Mouse (Mus musculus): ENCODE results near the gene Srl.
"Not testable (repeated sequence)": the region's sequence is repeated elsewhere in the genome, so short reads cannot be mapped to it uniquely, and the experiment has no call there.

Gene Srl

GRCm38 (mm10) chr16:4474882-4475803 is 66.5 kb downstream of the Srl start:
- in situ Hi-C loops (cut with MboI, MseI), result loop anchor here (5.0 kb wide), 1 partner anchor 87 kb away; no protein-coding TSS in a partner anchor

GRCm38 (mm10) chr16:4474040-4474881 is 67.4 kb downstream of the Srl start:
- in situ Hi-C loops (cut with MboI, MseI), result not testable (repeated sequence)

- in situ Hi-C loops (cut with MboI, MseI), result no loop called here
These were observed 68.4 kb downstream of the Srl start for GRCm38 (mm10) chr16:4473231-4473630.

GRCm38 (mm10) chr16:4472687-4473086 is 68.9 kb downstream of the Srl start:
- in situ Hi-C loops (cut with MboI, MseI), result no loop called here

- in situ Hi-C loops (cut with MboI, MseI), result no loop called here
These were observed 71.8 kb downstream of the Srl start for GRCm38 (mm10) chr16:4469599-4470352.

GRCm38 (mm10) chr16:4464529-4465089 is 77.0 kb downstream of the Srl start:
- in situ Hi-C loops (cut with MboI, MseI), result no loop called here

- in situ Hi-C loops (cut with MboI, MseI), result no loop called here
These were observed 83.7 kb downstream of the Srl start for GRCm38 (mm10) chr16:4457927-4458326.

- in situ Hi-C loops (cut with MboI, MseI), result no loop called here
These were observed 85.2 kb downstream of the Srl start for GRCm38 (mm10) chr16:4456391-4456790.

- in situ Hi-C loops (cut with MboI, MseI), result no loop called here
These were observed 85.9 kb downstream of the Srl start for GRCm38 (mm10) chr16:4455693-4456092.

GRCm38 (mm10) chr16:4454563-4454962 is 87.1 kb downstream of the Srl start:
- in situ Hi-C loops (cut with MboI, MseI), result loop anchor here (5.0 kb wide), 1 partner anchor 57 kb away; no protein-coding TSS in a partner anchor

GRCm38 (mm10) chr16:4449418-4449817 is 92.2 kb downstream of the Srl start:
- in situ Hi-C loops (cut with MboI, MseI), result no loop called here

GRCm38 (mm10) chr16:4448235-4448634 is 93.4 kb downstream of the Srl start:
- in situ Hi-C loops (cut with MboI, MseI), result no loop called here

- in situ Hi-C loops (cut with MboI, MseI), result no loop called here
These were observed 95.2 kb downstream of the Srl start for GRCm38 (mm10) chr16:4446395-4446794.

GRCm38 (mm10) chr16:4444378-4444777 is 97.2 kb downstream of the Srl start:
- in situ Hi-C loops (cut with MboI, MseI), result no loop called here

GRCm38 (mm10) chr16:4439302-4440066 is 102.1 kb downstream of the Srl start:
- in situ Hi-C loops (cut with MboI, MseI), result no loop called here

GRCm38 (mm10) chr16:4436738-4437137 is 104.9 kb downstream of the Srl start:
- in situ Hi-C loops (cut with MboI, MseI), result no loop called here

GRCm38 (mm10) chr16:4435371-4435770 is 106.2 kb downstream of the Srl start:
- in situ Hi-C loops (cut with MboI, MseI), result no loop called here

- in situ Hi-C loops (cut with MboI, MseI), result no loop called here
These were observed 109.8 kb downstream of the Srl start for GRCm38 (mm10) chr16:4431841-4432240.

- in situ Hi-C loops (cut with MboI, MseI), result no loop called here
These were observed 110.6 kb downstream of the Srl start for GRCm38 (mm10) chr16:4431013-4431412.

GRCm38 (mm10) chr16:4430232-4430631 is 111.4 kb downstream of the Srl start:
- in situ Hi-C loops (cut with MboI, MseI), result no loop called here

Data from regulatory T cell (primary cell).